ENCODE assay signal across 8 mouse cellular contexts in the genomic region with DNA sequence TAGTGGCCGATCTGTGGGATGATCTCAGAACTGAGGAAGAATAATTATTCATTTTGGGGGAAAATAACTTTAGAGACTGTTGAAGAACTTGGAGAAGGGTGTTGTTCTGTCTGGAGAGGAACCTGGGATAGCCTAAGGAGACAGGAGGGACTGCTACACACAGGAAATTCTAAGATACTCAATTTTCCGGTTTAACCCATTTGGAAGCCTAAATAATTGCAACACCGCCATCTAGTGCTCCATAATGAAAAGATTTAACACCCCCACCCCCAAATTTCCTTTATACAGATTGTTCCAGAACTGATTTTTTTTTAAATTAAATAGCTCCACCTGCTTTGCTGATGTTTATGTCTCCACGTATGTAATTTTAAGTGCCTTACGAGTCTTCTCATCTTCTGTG.
DNase-seq lines count a peak whose midpoint lies in the region; ATAC-seq and TF ChIP-seq lines count a peak whose summit lies in the region.
"Had no signal": no experiment of that assay in that cellular context is flagged by ENCODE, and none has a peak within 500 bp of the region (broad histone marks: within the 10 kb centered on the region; RNA-seq: fewer than 3 reads in every experiment).

No protein-coding gene starts in this region.

- H3K4me3 ChIP-seq in intestine, postnatal 0 days (ENCODE audit: low read depth, low read length): no peak overlapping the region
- H3K4me3 ChIP-seq in intestine, embryonic 15.5 days (replicated peaks): no peak overlapping the region
- no peak overlapping the region for H3K4me3 ChIP-seq in midbrain, embryonic 12.5 days
- H3K4me3 ChIP-seq in midbrain, embryonic 10.5 days: no peak overlapping the region

- H3K9ac ChIP-seq in intestine, postnatal 0 days (ENCODE audit: low read depth, low read length): no peak overlapping the region
- no peak overlapping the region for H3K9ac ChIP-seq in intestine, embryonic 15.5 days
- H3K9ac ChIP-seq in midbrain, embryonic 12.5 days (replicated peaks): no peak overlapping the region

- H3K27me3 ChIP-seq in intestine, postnatal 0 days (replicated peaks; ENCODE audit: control insufficient read depth, insufficient read depth, low read length): no peaks in the 10 kb centered on the region
- no peaks in the 10 kb centered on the region for H3K27me3 ChIP-seq in intestine, embryonic 15.5 days (replicated peaks)
- no peaks in the 10 kb centered on the region for H3K27me3 ChIP-seq in midbrain, embryonic 12.5 days
- no peaks in the 10 kb centered on the region for H3K27me3 ChIP-seq in midbrain, embryonic 10.5 days (ENCODE audit: low read depth, poor library complexity, severe bottlenecking)

- no peak for DNase-seq in midbrain, embryonic 10.5 days (ENCODE audit: low spot score)
- DNase-seq in c-Kit-positive CD71-negative TER-119-negative erythroid progenitor cells, embryonic 14.5 days (ENCODE audit: low read depth): peak; percentile 1
- DNase-seq in spleen, postnatal 36 days (ENCODE audit: low spot score in 2 of 2): no peak
- no peak for DNase-seq in yolk sac, embryonic 10.5 days (ENCODE audit: low spot score)
- DNase-seq: heart, postnatal 36 days had no signal

- H3K4me1 ChIP-seq in intestine, postnatal 0 days (replicated peaks; ENCODE audit: control insufficient read depth, insufficient read depth, low read length): no peaks in the 10 kb centered on the region
- 0 out of 2 replicates have a peak, but pooled peaks cover 3% of the 10 kb centered on the region for H3K4me1 ChIP-seq in intestine, embryonic 15.5 days (replicated peaks)
- no peaks in the 10 kb centered on the region for H3K4me1 ChIP-seq in midbrain, embryonic 12.5 days
- peaks cover 6% of the 10 kb centered on the region for H3K4me1 ChIP-seq in midbrain, embryonic 10.5 days

- no peak overlapping the region for H3K4me2 ChIP-seq in intestine, postnatal 0 days (replicated peaks; ENCODE audit: low read depth)
- no peak overlapping the region for H3K4me2 ChIP-seq in intestine, embryonic 15.5 days (replicated peaks)
- H3K4me2 ChIP-seq in midbrain, embryonic 12.5 days (replicated peaks): no peak overlapping the region

- ATAC-seq in intestine, postnatal 0 days: no peak
- no peak; the same call in 1 of the 2 replicates for ATAC-seq in intestine, embryonic 15.5 days
- peak; percentile 52; the same call in 1 of the 2 replicates for ATAC-seq in midbrain, embryonic 12.5 days (ENCODE audit: low FRiP score, low read depth)

- H3K36me3 ChIP-seq in intestine, postnatal 0 days (ENCODE audit: control insufficient read depth, insufficient read depth): no peaks in the 10 kb centered on the region
- no peaks in the 10 kb centered on the region for H3K36me3 ChIP-seq in intestine, embryonic 15.5 days
- H3K36me3 ChIP-seq in midbrain, embryonic 12.5 days: no peaks in the 10 kb centered on the region
- H3K36me3 ChIP-seq in midbrain, embryonic 10.5 days: no peaks in the 10 kb centered on the region

- TF ChIP-seq CTCF in intestine, postnatal 0 days (IDR thresholded peaks at IDR 0.05; ENCODE audit: low read depth): peak; percentile 59

- H3K9me3 ChIP-seq in intestine, postnatal 0 days (ENCODE audit: control insufficient read depth): no peaks in the 10 kb centered on the region
- no peaks in the 10 kb centered on the region for H3K9me3 ChIP-seq in intestine, embryonic 15.5 days
- H3K9me3 ChIP-seq in midbrain, embryonic 12.5 days: no peaks in the 10 kb centered on the region
- no peaks in the 10 kb centered on the region for H3K9me3 ChIP-seq in midbrain, embryonic 10.5 days (replicated peaks)

- no peak overlapping the region for H3K27ac ChIP-seq in intestine, postnatal 0 days (ENCODE audit: low read depth, low read length)
- no peak overlapping the region for H3K27ac ChIP-seq in intestine, embryonic 15.5 days
- H3K27ac ChIP-seq in midbrain, embryonic 12.5 days (replicated peaks): no peak overlapping the region
- H3K27ac ChIP-seq in midbrain, embryonic 10.5 days (replicated peaks): no peak overlapping the region

- 30% methylated on average over 5 of the region's 5 CpGs for WGBS in intestine, postnatal 0 days
- 32% methylated on average over 5 of the region's 5 CpGs for WGBS in intestine, embryonic 15.5 days
- WGBS in midbrain, embryonic 12.5 days: 50% methylated on average over 5 of the region's 5 CpGs
- WGBS in midbrain, embryonic 10.5 days: 50% methylated on average over 5 of the region's 5 CpGs
